Mouse (Mus musculus): ENCODE results near the gene Sgms1.
"Not testable (repeated sequence)": the region's sequence is repeated elsewhere in the genome, so short reads cannot be mapped to it uniquely, and the experiment has no call there.

Sgms1 gene

DNA sequence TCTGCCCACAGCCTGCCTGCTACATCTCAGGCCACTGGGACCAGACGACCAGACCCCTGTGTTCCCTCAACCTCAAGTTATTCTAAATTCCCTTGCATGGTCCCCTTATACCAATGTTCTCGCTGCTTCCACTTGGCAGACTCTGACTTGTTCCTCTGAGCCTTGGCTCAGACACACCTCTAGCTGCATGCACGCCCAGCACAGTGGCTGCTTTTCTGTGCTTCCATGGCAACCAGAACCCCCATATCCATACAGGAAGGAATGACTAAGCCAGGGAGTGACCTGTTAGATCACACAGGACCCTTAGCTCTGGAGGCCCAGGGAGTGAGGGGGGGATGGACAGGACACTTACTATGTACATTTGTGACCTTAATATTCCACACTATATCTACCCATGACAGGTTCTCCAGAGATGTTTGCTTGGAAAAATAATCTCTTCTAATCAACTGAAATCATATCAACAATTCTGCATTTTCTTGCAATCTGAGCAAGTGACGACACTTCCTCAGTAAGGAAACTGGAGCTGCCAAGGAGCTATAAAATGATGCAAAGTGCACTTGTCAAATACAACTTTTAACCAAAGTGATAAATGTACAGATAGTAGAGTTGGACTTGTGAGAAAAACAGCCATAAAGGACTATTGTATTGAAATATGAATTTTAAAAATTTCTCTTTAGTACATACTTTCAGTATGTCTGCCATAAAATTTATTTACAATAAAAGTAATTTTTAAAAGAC, 252.5 kb downstream of the Sgms1 start:
- no peak for DNase-seq (ENCODE audit: low read depth)

DNA sequence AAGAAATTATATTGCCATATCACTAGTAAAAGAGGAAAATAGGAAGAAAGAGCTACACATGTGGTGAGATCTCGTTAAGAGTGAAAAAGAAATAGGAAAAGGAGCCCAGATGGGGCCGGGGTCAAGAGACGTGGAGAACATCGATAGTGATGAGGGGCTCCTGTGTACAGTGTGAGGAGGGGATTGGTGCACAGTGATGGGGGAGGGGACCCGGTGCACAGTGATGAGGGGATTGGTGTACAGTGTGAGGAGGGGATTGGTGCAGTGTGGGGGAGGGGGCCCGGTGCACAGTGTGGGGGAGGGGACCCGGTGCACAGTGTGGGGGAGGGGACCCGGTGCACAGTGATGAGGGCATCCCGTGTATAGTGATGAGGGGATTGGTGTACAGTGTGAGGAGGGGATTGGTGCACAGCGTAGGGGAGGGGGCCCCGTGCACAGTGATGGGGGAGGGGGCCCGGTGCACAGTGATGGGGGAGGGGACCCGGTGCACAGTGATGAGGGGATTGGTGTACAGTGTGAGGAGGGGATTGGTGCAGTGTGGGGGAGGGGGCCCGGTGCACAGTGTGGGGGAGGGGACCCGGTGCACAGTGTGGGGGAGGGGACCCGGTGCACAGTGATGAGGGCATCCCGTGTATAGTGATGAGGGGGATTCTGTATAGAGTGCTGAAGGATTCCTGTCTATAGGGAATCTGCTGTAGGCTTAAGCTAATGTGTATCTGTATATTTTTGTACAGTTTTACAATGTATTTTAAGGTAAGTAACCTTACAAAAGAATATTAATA, 257.6 kb downstream of the Sgms1 start:
- DNase-seq (ENCODE audit: low read depth): not testable (repeated sequence)

DNA sequence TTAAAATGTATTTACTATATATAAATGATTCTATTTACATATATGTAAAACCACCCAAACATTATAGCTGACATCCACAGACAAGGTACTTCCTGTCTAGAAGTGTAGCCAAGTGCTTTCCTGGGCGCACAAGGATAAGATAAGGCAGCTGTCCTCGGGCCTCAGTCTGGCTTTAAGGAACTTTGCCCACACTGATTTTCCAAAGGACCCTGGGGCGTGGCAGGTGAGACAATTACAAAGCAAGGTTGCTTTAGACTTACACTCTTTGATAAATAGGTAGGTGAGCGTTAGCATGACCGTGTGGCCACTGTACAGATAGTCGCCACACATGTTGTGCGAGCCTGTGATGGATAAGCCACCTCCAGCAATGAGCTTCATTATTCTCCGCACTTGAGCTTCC, 260.2 kb downstream of the Sgms1 start:
- no peak for DNase-seq (ENCODE audit: low read depth)

DNA sequence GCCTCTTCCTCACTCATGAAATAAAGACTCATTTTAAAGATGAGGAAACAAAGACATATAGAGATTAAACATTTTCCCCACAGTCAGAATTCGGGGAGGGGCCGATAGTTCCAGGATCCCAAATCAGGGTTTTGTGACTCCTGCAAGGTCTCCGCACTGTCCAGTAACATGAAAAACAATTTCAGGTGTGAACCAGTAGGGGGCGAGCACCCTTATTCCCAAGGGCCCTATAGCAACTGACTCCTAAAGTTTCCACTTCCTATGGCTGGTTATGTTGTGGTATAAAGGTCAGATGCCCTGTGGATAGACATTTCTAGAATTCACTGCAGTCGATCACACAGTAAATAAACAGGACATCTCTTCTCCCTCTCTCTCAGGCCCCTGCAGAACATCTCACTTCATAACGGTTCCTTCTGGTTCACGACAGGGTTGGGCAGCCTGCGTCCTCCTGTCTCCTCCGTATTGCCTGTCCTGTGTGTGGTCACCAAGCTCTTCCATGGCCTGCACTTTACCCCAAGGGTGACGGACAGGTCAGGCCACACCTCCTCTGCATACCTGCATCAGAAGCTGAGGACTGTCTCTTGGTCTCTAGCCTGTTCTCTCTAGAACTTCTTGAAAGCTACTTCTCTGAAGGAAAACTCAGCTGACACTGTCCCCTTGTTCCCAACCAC, 262.2 kb downstream of the Sgms1 start:
- no peak for DNase-seq (ENCODE audit: low read depth)

DNA sequence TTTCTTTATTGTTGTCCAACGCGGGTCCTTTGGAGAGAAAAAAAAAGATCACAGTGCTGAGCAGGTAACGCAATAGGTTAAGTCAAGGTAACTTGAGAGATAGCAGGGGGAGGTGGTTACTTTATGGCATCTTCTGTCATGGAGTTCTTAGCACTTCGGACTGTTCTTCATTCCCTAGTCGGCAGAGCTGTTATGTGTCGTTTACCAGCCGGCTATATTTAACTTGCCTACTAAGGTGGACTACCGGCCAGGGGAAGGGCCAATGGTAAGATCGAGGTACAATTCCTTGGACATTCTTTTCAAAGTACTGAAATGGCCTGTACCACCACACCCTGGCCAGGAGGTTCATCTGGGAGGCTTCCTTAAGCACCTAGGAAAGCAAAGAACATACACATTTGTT, 265.4 kb downstream of the Sgms1 start:
- no peak for DNase-seq (ENCODE audit: low read depth)

DNA sequence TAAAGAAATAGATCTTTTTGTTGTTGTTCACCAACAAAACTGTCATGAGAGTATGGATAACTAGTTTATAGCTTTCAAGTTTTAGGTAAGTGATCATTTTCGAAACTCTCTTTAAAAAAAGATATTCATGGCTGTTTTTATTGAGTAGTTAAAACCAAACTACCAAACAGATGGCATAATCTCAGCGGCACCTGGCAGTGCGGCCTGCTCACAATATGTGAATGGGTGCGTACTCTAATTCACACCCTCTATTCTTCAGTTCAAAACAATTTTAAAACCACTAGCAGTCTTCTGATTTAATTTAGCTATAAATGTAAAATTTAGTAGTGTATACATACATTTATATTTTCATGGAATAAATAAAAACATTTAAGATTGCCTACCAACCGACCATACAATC, 266.3 kb downstream of the Sgms1 start:
- no peak for DNase-seq (ENCODE audit: low read depth)

DNA sequence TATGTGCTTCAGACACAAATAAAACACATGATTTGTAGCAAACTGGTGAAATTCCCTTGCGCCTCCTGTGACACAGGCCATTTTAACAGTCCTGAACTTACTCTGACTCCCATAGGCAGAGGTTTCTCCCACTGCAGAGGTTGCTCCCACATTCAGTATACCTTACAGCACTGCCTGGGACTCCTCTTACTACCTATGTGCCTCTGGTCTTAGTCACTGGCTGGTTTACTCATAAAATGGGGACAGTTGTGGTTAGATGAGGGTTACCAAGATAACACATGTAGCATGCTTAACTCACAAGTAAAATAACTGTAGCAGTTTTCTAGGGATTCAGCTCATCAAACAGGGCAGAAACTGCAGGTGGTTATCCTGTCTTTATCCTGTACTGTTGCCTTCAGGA, 268.7 kb downstream of the Sgms1 start:
- no peak for DNase-seq (ENCODE audit: low read depth)

DNA sequence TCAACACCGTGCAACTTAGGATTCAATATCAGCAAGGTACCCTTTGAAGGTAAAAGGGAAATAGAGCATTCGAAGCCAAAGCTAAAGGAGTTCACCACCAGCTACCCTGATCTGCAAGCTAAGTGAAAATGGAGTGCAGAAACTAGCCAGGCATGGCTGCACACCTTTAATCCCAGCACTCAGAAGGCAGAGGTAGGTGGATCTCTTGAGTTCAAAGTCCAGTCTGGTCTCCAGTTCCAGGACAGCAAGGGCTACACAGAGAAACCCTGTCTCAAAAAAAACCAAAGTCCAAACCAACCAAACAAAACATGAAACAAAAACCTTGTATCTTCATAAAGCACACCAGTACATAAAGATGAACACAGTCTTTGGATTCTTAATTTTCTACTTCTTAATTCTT, 269.8 kb downstream of the Sgms1 start:
- no peak for DNase-seq (ENCODE audit: low read depth)

DNA sequence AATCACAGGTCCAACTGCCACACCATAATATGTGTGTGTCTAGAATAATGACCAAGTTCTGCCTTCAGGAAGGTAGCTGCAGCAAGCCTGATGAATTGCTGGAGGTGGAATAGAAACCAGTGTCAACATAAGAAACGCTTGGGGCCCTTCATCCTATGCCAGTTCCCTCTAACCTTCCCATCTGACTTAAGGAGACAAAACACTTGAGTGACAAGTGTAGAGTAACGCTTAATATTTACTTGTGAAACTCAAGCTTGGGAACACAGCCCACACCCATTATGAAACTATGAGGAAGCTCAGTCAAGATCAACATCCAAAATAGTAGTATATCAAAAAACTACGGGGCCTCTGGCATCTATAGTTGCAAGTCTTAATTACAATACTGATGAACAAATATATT, 271.0 kb downstream of the Sgms1 start:
- DNase-seq (ENCODE audit: low read depth): no peak

DNA sequence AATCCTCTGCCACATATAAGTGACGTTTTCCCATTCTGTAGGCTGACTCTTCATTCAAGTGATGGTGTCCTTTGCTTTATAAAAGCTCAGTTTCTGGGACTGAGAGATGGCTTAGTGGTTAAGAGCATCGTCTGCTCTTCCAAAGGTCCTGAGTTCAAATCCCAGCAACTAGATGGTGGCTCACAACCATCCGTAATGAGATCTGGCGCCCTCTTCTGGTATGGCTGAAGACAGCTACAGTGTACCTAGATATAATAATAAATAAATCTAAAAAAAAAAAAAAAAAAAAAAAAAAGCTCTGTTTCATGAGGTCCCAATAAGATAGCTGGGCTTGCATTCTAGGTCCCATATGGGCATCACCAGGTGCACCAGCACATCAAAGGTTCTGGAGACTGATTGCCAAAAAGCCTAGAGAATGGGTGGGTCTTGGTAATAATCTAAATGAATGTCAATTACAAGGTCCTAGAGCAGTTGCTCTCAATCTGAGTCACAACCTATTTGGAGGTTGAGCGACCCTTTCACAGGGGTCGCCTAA, 272.0 kb downstream of the Sgms1 start:
- no peak for DNase-seq (ENCODE audit: low read depth)

DNA sequence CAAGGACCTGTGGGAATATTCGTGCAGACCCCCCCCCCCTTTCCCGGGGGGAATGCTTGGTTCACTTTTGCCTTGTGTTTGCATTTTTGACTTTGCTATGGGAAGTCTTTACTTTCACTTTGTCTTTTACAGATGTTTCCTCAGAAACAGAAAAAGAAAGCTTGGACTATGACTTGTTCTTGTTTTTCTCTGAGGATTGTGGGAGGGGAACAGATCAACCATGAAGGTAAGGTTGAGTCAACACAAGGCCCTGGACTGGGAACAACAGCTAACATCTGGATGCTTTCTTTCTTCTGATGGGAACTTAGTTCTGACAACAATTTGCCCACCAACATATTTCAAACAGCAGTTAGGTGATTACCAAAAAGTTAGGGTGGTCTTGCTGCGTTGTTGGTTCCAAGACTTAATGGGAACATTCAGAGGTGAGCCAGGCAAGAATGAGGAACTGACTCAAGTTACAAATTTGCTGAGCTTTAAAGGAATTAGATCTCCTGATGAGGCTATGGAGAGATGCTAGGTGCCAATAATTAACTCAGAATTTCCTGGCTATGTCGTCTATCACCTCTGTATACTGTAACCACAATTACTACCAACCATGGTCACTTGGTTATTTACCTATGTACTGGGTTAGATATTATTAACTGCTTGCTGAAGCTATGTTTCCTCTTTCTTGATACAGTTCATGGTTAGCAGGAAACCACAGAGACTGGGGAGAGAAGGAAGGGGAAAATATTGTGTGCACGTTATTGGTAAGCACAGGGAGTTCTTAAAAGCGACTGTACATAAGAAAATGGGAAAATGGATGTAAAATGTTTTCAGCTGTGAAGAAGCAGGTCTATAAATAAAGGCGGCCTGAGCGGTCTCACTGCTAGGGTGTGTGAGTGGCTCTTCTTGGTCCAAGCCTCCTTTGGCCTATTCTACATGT, 277.4 kb downstream of the Sgms1 start:
- peak; percentile 34 for DNase-seq (ENCODE audit: low read depth)

DNA sequence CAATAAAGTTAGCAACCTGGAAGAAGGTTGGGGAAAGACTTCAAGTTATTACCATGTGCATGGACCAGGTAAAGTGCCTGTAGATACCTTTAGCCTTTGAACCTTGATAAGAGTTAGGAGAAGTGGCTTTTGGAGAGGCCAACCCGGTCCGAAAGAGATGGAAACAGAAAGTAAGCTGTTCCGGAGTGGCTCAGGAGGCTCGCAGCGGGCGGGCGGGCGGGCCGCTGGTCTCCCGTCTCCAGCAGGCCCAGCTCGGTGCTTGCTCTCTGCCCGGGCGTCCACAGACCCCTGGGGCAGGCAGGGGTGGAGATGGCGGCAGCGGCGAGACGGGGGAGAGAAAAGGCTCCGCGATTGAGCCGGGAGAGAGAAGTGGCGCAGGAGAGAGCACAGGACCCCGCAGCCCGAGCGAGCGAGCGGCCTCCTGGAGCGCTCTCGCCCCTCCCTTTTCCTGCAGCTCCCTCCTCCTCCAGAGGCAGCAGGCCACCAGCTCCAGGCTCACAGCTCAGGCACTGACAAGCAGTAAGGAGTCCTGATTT, 281.7 kb downstream of the Sgms1 start, which contains the start of gene Asah2:
Gene Asah2 (minus strand): TSS at position 441 of the 536 bp plus-strand sequence.
- peak; percentile 40 for DNase-seq (ENCODE audit: low read depth)

DNA sequence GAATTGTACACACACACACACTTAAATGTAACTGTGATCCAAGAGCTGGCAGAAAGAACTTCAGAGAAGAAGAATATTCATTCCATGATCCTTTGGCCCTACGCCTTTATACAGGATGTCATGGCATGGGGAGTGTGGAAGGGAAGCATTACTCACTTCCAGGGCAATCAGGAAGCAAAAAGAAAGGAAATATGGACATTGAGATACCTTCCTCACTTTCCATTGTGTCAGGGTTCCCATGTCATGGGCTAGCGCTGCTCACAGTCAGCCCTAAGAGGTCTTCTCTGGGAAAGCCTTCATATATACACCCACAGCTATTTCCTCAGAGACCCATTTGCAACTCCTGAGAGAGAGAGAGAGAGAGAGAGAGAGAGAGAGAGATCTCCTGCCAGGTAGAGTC, 282.8 kb downstream of the Sgms1 start:
- DNase-seq (ENCODE audit: low read depth): no peak

DNA sequence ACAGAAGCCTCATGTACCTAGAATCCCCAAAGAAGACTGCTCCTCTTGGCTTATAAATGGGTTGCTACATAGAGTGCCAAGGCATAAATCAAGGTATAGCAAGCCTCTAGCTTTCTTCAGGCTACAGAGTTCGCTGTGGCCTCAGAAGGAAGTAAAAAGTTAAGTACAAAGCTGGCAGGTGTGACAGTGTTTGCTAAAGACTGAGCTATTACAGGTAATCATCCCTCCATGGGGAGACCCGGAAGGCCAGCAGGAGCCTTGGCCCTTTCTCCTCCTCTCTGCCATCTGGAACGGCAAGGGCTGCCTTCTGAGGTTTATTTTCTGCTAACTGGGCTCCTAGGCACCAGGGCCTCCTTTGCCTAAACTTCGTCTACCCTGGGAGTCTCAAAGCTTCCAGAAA, 285.3 kb downstream of the Sgms1 start:
- DNase-seq (ENCODE audit: low read depth): no peak

DNA sequence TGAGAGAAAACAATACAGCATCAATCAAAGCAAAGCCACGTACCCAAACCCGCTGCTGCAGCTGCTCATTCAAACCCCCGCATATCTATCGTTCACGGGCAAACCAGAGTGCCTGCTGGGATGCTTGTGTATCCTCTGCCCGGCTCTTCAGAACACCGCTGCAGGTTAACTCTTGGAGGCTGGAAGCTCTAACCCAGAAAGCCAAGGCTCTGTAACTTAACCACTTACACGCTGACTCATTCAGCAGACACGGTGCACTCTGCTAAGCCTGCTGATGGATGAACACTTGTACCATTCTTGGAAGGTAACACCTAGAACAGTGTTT, 286.6 kb downstream of the Sgms1 start:
- no peak for DNase-seq (ENCODE audit: low read depth)

DNA sequence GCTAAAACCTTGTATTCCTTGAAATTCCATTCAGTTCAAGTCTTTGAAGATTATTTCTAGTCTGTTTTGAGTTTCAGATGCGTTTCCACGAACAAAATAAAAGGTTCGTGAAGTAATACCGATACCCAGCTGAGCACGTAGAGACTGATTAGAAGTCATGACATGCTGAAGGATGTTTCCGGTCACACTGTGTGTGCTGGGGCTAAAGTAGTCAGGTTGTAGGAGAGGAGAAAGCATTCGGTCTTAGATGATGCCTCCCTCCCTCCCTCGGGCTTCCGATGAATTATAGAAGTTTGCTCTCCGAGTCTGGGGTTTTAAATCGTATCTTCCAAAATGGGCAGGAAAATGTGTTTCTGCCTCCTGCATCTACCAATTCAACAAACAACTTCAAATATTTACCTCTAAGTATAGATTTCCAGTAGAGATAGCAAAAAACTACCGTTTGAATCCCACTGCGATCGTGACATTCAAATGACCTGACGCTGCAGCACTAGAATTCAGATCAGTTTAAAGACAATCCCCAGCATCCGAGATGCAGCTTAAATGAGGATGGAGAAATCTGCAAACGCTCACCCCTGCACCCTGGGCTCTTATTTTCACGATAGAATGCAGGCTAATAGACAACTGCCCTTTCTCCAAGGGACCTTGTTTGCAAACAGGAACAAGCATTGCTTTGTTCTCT, 287.1 kb downstream of the Sgms1 start:
- no peak for DNase-seq (ENCODE audit: low read depth)

DNA sequence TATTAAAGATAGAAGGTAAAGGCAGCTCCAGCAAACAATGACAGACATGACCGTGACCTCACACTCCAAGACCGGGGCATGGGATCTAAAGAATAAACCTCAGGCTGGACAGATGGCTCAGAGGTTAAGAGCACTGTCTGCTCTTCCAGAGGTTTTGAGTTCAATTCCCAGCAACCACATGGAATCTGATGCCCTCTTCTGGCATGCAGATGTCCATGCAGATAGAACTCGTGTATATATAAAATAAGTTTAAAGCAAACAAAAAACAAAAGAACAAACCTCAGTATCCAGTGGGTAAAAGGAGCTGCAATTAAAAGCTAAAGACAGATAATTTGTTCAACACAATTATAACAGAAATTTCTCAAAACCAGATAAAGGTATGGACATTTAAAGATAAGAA, 290.9 kb downstream of the Sgms1 start:
- DNase-seq (ENCODE audit: low read depth): no peak

DNA sequence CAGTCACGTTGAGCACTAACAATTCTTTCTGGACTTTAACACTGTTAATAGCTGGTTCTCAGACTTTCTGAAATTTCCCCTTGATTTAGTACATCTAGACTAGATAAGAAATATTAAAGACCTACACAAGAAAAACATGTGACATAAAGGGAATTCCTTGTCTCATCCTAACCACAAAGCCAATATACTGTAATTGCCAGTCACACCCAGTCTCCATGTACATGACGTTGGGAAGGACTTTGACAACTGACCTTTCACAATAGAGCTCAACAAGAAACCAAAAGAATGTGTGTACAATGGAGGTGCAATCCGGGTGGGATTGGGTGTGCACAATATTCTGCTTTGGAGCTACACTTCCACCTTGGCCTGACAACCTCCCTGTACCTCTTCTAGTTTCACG, 297.2 kb downstream of the Sgms1 start:
- no peak for DNase-seq (ENCODE audit: low read depth)

DNA sequence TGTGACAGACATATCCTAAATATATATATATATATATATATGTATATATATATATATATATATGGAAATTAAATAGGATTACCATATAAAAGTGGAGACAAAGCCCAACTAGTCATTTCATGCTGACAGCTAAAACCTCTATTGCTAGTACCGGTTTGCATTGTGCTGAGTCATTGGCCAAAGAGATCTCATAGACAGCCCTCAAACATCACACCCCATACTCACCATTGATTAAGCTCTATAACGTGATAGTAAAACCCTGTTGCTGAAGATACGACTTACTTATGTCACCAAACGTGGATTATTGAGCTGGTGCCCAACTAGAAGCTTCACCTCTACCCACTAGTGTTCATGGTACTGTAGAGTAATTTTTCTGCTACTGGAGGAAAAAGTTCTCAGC, 298.7 kb downstream of the Sgms1 start:
- no peak for DNase-seq (ENCODE audit: low read depth)

DNA sequence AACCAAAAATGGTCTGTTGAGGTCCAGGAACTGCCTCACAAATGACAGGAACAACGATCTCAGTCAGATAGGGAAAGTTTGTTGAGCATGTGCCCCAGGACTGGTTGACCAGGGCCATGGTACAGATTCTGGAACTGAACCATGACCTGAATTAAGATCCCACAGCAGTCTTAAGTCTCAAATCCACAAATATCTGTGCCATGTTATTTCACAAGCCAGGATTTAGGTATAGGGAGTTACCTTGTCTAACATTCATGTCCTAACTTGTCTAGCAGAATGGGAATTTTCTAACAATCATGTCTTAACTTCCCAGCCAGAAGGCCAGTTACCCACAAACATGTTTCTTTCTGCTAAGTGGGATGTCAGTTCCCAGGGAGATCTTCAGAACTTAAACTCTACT, 300.9 kb downstream of the Sgms1 start:
- DNase-seq (ENCODE audit: low read depth): no peak

All from c-Kit-positive CD71-negative TER-119-negative erythroid progenitor cells, embryonic 14.5 days (primary cell).